Mouse (Mus musculus): ENCODE results near the gene Epha8.

The Epha8 gene

GRCm38 (mm10) chr4:136907809-136908208 lies 48.8 kb downstream of the Epha8 start:
- in situ Hi-C loops (cut with MboI, MseI): no loop called here

DNA sequence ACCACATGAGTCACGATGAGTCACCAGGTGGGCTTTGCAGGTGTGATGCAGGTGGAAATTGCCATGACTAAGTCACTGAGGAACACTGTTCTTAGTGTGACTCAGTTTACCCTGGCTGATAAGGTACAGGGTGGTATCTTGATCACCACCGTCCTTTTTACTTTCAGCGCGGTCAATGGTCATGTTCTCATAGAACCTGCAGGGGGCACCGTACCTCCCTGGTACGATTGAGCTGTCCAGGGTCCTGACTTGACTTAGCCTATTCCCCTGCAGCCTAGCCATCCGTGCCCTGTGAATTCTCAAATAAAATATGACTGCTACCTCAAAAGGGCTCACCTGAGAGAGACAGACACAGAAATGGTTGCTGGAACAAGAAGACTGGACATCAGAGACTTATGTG lies 49.6 kb downstream of the Epha8 start:
- in situ Hi-C loops (cut with MboI, MseI): no loop called here

DNA sequence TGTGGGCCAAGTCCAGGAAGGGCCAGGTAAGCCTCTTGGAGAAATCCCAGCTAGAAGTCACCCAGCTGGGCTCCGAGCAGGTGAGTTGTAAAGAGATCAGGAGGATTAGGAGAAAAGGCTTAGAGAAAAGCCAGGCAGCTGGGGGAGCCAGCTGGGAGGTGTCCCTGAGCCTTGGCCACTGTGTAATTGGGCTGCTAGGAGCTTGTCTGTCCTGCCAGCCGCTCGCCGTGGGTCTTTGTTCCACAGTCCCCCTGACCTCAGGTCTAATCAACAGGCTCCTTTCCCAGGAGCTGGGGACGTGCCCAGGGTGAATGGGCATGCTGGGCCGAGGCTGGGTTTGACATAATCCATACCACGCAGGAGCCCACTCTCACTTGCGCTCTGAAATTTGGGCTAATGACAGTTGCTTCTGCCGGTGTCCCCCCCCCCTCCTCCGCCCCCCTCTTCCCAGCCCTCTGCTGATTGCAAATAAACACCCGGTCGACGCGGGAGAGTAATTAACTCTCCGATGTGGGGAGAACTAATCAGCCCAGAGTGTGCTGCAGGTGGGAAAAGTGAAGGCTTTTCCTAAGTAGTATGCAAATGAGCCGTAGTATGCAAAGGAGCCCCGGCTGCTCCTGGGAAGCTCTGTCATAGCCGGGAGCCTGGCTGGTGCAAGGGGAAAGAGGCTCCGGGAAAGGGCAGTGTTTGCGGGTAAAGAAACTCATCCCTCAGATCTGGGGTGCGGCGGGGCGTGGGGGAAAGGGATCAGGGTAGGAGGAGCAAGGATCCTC lies 51.7 kb downstream of the Epha8 start:
- in situ Hi-C loops (cut with MboI, MseI): loop anchor here (5.0 kb wide), 1 partner anchor 167 kb away; no protein-coding TSS in a partner anchor

DNA sequence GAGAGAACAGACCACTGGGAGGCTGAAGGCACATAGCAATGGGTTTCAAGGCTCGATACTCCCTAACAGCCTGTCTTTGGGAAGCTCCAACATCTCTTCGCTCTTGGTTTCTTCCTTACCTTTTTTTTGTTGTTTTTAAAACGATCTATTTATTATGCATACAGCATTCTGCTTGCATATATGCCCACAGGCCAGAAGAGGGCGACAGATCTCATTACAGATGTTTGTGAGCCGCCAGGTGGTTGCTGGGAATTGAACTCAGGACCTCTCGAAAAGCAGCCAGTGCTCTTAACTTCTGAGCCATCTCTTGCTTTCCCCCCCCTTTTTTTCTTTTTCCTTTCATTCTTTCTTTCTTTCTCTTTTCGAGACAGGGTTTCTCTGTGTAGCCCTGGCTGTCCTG lies 57.5 kb downstream of the Epha8 start:
- in situ Hi-C loops (cut with MboI, MseI): loop anchor here (10.0 kb wide), 1 partner anchor 386 kb away; no protein-coding TSS in a partner anchor

DNA sequence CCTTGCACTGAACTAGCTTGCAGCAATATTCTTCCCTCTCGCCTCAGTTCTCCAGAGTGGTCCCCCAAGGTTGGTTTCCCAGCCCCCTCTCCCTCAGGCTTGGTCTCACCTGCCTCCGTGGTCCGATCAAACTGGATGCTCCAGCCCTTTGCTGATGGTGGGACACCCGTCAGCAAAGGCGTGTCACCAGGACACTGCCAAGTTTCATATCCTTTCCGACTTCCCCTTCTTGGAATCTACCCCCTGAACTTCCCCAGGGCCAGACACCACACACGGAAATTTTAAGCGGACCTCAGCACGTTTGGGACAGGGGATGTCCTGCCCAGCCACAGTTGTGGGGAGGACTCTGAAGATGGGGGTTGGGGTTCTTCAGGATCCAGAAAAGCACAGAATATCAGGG lies 58.0 kb downstream of the Epha8 start, which contains the start of gene C1qa:
Gene C1qa (minus strand): TSS at position 167 of the 400 bp plus-strand sequence.
- in situ Hi-C loops (cut with MboI, MseI): loop anchor here (10.0 kb wide), 1 partner anchor 386 kb away; no protein-coding TSS in a partner anchor

DNA sequence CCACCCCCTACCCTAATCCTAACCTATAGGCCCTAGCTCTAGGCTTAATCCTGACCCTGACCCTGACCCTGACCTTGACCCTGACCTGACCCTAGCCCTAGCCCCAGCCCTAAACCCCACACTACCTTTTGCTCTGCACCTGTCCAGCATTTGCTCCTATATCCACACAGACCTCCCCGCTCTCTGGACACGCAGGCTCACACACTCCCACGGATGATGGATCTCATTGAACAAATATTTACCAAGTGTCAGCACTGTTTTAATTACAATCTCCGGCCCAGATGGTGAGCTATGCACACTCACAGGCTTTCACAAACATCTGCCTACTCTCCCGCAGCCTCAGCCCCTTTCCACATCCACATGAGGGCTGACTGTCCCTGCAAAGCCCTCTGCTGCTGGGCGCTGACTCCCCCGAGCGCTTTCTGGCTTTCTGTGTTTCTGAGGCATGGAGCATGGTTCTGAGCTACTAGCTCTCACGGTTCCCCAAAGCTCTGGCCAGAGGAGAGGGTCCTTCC lies 58.5 kb downstream of the Epha8 start:
- in situ Hi-C loops (cut with MboI, MseI): loop anchor here (10.0 kb wide), 1 partner anchor 387 kb away; no protein-coding TSS in a partner anchor

DNA sequence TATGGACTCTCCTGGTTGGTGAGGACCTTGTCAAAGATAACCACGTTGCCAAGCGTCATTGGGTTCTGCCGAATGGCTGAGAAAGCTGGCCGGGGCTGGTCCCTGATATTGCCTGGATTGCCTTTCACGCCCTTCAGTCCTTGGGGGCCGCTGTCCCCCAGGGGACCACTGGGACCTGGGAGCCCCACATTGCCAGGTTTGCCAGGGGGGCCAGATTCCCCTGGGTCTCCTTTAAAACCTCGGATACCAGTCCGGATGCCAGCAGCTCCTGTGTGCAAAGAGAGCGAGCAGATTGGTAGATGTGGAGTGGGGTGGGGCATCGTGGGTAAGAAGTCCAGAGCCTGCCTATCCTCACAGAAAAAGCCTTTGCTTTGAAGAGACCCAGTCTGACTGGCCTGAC lies 60.2 kb downstream of the Epha8 start:
- in situ Hi-C loops (cut with MboI, MseI): loop anchor here (10.0 kb wide), 1 partner anchor 388 kb away; no protein-coding TSS in a partner anchor

DNA sequence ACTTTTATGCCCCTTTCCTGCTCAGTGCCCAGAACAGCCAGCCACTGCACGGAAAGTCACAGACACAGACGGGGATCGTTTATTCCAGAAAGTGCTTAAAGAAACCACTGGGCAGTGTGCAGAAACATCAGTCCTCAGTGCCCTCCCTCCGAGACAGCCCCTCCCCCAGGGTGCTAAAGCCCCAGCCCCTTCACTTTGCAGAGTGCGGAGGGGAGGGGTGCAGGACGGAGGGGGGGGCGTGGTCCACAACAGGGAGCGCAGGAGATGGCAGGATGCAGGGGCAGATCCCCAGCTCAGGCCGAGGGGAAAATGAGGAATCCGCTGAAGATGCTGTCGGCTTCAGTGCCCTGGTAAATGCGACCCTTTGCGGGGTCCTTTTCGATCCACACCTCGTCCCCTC lies 60.8 kb downstream of the Epha8 start:
- in situ Hi-C loops (cut with MboI, MseI): loop anchor here (10.0 kb wide), 1 partner anchor 389 kb away; no protein-coding TSS in a partner anchor

DNA sequence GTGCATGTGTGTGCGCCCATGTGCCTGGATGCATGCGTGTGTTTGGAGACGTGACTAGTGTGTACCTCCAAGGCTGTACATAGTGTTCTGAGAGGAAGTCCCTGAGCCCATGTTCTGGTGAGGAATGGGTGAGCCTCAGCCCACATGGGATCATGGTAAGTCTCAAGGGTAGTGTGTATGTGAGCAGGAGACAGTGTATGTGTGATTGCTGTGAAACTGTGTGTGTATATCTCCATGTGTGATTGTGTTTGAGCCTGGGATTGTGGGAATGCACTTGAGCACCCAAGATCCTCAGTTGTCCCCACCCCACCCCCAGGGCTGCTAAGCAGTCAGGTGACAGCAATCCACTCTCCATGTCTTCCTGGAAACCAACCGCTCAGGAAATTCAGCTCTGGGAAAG lies 61.8 kb downstream of the Epha8 start:
- in situ Hi-C loops (cut with MboI, MseI): loop anchor here (10.0 kb wide), 1 partner anchor 390 kb away; no protein-coding TSS in a partner anchor

DNA sequence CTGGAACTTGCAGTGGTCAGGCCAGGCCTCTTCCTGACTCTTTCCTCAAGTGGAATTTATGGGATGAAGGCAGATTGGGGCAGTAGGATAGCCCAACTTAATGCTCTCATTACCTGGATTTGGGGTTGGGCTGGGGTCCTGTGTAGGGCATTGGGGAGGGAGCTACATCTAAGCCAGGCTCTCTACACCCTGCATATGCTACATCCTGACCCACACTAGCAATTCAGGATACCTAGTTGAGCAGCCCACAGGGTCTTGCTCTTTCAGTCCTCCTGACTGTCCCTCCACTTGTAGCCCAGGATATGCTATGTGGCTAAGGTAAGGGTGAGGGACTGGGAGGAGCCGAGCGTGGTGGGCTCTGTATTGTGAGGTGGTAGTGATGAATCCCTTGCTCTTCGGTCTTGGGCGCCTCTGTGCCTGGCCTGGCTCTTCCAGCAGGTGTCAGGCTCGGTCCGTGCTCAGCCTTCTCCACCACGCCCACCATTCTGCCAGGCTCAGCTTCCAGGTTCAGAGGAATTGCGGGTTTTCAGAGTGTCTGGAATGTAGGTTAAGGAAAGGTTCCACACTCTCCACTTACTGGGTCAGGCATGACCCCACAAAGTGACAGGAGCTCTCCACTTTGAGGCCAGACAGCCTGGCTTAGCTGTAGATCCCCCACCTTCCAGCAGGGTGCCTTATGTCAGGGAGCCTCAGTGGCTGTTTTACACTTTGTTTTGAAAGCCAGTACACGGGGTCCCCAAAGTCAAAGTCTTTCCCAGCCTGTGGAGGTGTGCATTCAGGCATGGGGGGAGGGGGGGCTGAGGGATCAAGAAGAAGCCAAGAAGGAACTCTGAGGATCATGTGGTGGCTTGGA lies 62.7 kb downstream of the Epha8 start:
- in situ Hi-C loops (cut with MboI, MseI): loop anchor here (10.0 kb wide), 1 partner anchor 391 kb away; no protein-coding TSS in a partner anchor

- in situ Hi-C loops (cut with MboI, MseI): loop anchor here (10.0 kb wide), 1 partner anchor 392 kb away; no protein-coding TSS in a partner anchor
Observed at GRCm38 (mm10) chr4:136892811-136893210, 63.8 kb downstream of the Epha8 start, which contains the start of gene C1qc. C1qc (minus strand) TSS chr4:136893065.

GRCm38 (mm10) chr4:136892371-136892770 lies 64.2 kb downstream of the Epha8 start:
- in situ Hi-C loops (cut with MboI, MseI): loop anchor here (10.0 kb wide), 1 partner anchor 392 kb away; no protein-coding TSS in a partner anchor

DNA sequence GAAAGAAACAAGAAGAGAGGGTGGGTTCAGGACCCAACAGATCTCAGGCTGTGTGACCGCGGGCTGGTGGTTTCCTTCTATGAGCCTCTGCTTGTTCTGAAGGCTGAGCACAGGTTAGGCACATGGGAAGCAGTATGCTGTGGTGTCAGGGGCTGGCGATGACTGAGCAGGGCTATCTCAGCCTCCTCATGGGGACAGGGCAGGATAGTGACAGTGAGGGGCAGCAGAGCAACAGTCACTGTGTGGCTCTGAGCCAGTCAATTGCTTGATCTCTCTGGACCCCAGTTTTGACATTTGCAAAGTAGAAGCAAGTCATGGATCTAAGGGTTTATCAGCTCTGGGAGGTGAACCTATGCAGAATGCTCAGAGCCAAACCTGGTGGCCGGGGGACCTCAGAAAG lies 65.5 kb downstream of the Epha8 start:
- in situ Hi-C loops (cut with MboI, MseI): loop anchor here (10.0 kb wide), 1 partner anchor 394 kb away; no protein-coding TSS in a partner anchor

- in situ Hi-C loops (cut with MboI, MseI): loop anchor here (10.0 kb wide), 1 partner anchor 395 kb away; no protein-coding TSS in a partner anchor
Observed at GRCm38 (mm10) chr4:136889981-136890380, 66.6 kb downstream of the Epha8 start.

- in situ Hi-C loops (cut with MboI, MseI): no loop called here
Observed at GRCm38 (mm10) chr4:136887714-136888113, 68.9 kb downstream of the Epha8 start.

- in situ Hi-C loops (cut with MboI, MseI): no loop called here
Observed at GRCm38 (mm10) chr4:136886101-136886500, 70.5 kb downstream of the Epha8 start, which contains the start of gene C1qb. C1qb (minus strand) TSS chr4:136886187.

All from T-helper 1 cell (primary cell).